Comparison of ENCODE assay signal across 8 mouse cellular contexts in the genomic region with DNA sequence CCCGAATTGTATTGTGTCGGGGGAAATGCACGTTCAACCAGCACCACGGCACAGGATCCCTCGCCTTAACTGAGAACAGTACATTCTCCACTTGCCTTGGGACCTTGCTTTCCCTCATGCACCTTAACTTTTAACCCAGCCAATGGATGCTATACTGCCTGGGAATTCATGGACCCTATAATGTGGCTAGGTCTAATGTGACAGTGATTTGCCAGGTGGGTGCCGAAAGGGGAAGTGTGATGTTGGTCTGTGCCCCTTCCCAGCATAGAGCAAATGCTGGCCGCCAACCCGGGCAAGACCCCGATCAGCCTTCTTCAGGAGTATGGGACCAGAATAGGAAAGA. TPM values are rescaled to one million over a fixed set of nuclear protein-coding genes. Genes with fewer than 3 reads are reported as not detected.
DNase-seq lines count a peak whose midpoint lies in the region; ATAC-seq lines count a peak whose summit lies in the region.

No protein-coding gene starts in this region.

- 16% methylated on average over 9 of the region's 9 CpGs for WGBS in kidney, embryonic 16.5 days
- WGBS in embryonic facial prominence, embryonic 10.5 days, result 20% methylated on average over 9 of the region's 9 CpGs
- WGBS in hindbrain, embryonic 16.5 days, result 9% methylated on average over 9 of the region's 9 CpGs
- 23% methylated on average over 9 of the region's 9 CpGs for WGBS in midbrain, embryonic 15.5 days

- H3K4me1 ChIP-seq in kidney, embryonic 16.5 days (ENCODE audit: insufficient read depth, low read length), result peaks cover 30% of the 10 kb centered on the region
- H3K4me1 ChIP-seq in embryonic facial prominence, embryonic 10.5 days, result peaks cover 42% of the 10 kb centered on the region
- H3K4me1 ChIP-seq in hindbrain, embryonic 16.5 days (ENCODE audit: control insufficient read depth, insufficient read depth, low read depth, low read length), result peaks cover 29% of the 10 kb centered on the region
- H3K4me1 ChIP-seq in midbrain, embryonic 15.5 days, result peaks cover 34% of the 10 kb centered on the region

- H3K27ac ChIP-seq in kidney, embryonic 16.5 days (ENCODE audit: low read length), result peak overlapping the region; percentile 99
- peak overlapping the region; percentile 99 for H3K27ac ChIP-seq in embryonic facial prominence, embryonic 10.5 days (replicated peaks)
- H3K27ac ChIP-seq in hindbrain, embryonic 16.5 days (ENCODE audit: low read depth, low read length), result peak overlapping the region; percentile 100
- peak overlapping the region; percentile 100 for H3K27ac ChIP-seq in midbrain, embryonic 15.5 days

- H3K36me3 ChIP-seq in kidney, embryonic 16.5 days (ENCODE audit: insufficient read depth, low read length), result peaks cover 17% of the 10 kb centered on the region
- peaks cover 37% of the 10 kb centered on the region for H3K36me3 ChIP-seq in embryonic facial prominence, embryonic 10.5 days (replicated peaks)
- peaks cover 12% of the 10 kb centered on the region; the same call in 1 of the 2 replicates for H3K36me3 ChIP-seq in hindbrain, embryonic 16.5 days (ENCODE audit: control insufficient read depth, insufficient read depth, low read length)
- peaks cover 4% of the 10 kb centered on the region; the same call in 1 of the 2 replicates for H3K36me3 ChIP-seq in midbrain, embryonic 15.5 days (replicated peaks)

- H3K4me2 ChIP-seq in kidney, embryonic 16.5 days (replicated peaks; ENCODE audit: low read depth, low read length), result peak overlapping the region; percentile 84
- H3K4me2 ChIP-seq in hindbrain, embryonic 16.5 days (ENCODE audit: low read length), result peak overlapping the region; percentile 66
- peak overlapping the region; percentile 88 for H3K4me2 ChIP-seq in midbrain, embryonic 15.5 days

- no peak for ATAC-seq in kidney, embryonic 16.5 days (ENCODE audit: low FRiP score, low TSS enrichment)
- no peak for ATAC-seq in hindbrain, embryonic 16.5 days
- ATAC-seq in midbrain, embryonic 15.5 days (replicated peaks), result no peak

- no peak for DNase-seq in kidney, adult 8-10 months
- no peak for DNase-seq in embryonic facial prominence, embryonic 10.5 days (ENCODE audit: low spot score)
- no peak for DNase-seq in adrenal gland, postnatal 10 days
- no peak for DNase-seq in testis, postnatal 10 days (ENCODE audit: low spot score)
- DNase-seq in thymus, postnatal 36 days, result no peak

- no peaks in the 10 kb centered on the region for H3K9me3 ChIP-seq in kidney, embryonic 16.5 days (ENCODE audit: low read length)
- no peaks in the 10 kb centered on the region for H3K9me3 ChIP-seq in embryonic facial prominence, embryonic 10.5 days
- no peaks in the 10 kb centered on the region for H3K9me3 ChIP-seq in hindbrain, embryonic 16.5 days (ENCODE audit: control insufficient read depth, low read length)
- no peaks in the 10 kb centered on the region for H3K9me3 ChIP-seq in midbrain, embryonic 15.5 days

- H3K27me3 ChIP-seq in kidney, embryonic 16.5 days (ENCODE audit: insufficient read depth, low read length), result no peaks in the 10 kb centered on the region
- H3K27me3 ChIP-seq in embryonic facial prominence, embryonic 10.5 days (replicated peaks; ENCODE audit: low read depth, poor library complexity, severe bottlenecking), result no peaks in the 10 kb centered on the region
- H3K27me3 ChIP-seq in hindbrain, embryonic 16.5 days (replicated peaks; ENCODE audit: control insufficient read depth, insufficient read depth, low read length), result no peaks in the 10 kb centered on the region
- no peaks in the 10 kb centered on the region for H3K27me3 ChIP-seq in midbrain, embryonic 15.5 days (replicated peaks)

- H3K9ac ChIP-seq in kidney, embryonic 16.5 days (replicated peaks; ENCODE audit: low read length), result peak overlapping the region; percentile 85
- peak overlapping the region; percentile 89 for H3K9ac ChIP-seq in hindbrain, embryonic 16.5 days (ENCODE audit: low read depth, low read length)
- H3K9ac ChIP-seq in midbrain, embryonic 15.5 days, result peak overlapping the region; percentile 83

- H3K4me3 ChIP-seq in kidney, embryonic 16.5 days (ENCODE audit: low read length), result peak overlapping the region; percentile 66
- H3K4me3 ChIP-seq in embryonic facial prominence, embryonic 10.5 days, result peak overlapping the region; percentile 84
- peak overlapping the region; percentile 75 for H3K4me3 ChIP-seq in hindbrain, embryonic 16.5 days (ENCODE audit: low read length)
- peak overlapping the region; percentile 66 for H3K4me3 ChIP-seq in midbrain, embryonic 15.5 days

RNA-seq across cellular contexts. Expression of gene Tarbp2, which starts 0.8 kb away (rescaled TPM):
- 95.6 and 99.3 TPM in 2 replicates for polyA plus RNA-seq in kidney, embryonic 16.5 days (2015; fragmentation: Nextera tagmentation; extraction: Ambion mirVana)
- polyA plus RNA-seq in embryonic facial prominence, embryonic 10.5 days (2016; fragmentation: Nextera tagmentation; extraction: Ambion mirVana), result 140 and 143 TPM in 2 replicates
- 104 and 109 TPM in 2 replicates for polyA plus RNA-seq in hindbrain, embryonic 16.5 days (2015; fragmentation: Nextera tagmentation; extraction: Ambion mirVana)
- polyA plus RNA-seq in midbrain, embryonic 15.5 days (2015; fragmentation: Nextera tagmentation; extraction: Ambion mirVana), result 104 and 108 TPM in 2 replicates
- total RNA-seq in adrenal gland, postnatal 10 days (2021), result 10 to 100 TPM; 36.0 to 43.1 TPM

RNA-seq across cellular contexts. Expression of gene Map3k12, which starts 2.0 kb away (rescaled TPM):
- 17.2 and 19.5 TPM in 2 replicates for polyA plus RNA-seq in kidney, embryonic 16.5 days (2015; fragmentation: Nextera tagmentation; extraction: Ambion mirVana)
- 29.1 and 32.3 TPM in 2 replicates for polyA plus RNA-seq in embryonic facial prominence, embryonic 10.5 days (2016; fragmentation: Nextera tagmentation; extraction: Ambion mirVana)
- 55.7 and 62.4 TPM in 2 replicates for polyA plus RNA-seq in hindbrain, embryonic 16.5 days (2015; fragmentation: Nextera tagmentation; extraction: Ambion mirVana)
- 62.2 and 63.6 TPM in 2 replicates for polyA plus RNA-seq in midbrain, embryonic 15.5 days (2015; fragmentation: Nextera tagmentation; extraction: Ambion mirVana)
- total RNA-seq in adrenal gland, postnatal 10 days (2021), result 10 to 100 TPM in 1 of 2 experiments, 1 to 10 TPM in 1; 7.7 to 11.2 TPM

RNA-seq across cellular contexts. Expression of gene Npff, which starts 5.9 kb away (rescaled TPM):
- polyA plus RNA-seq in kidney, embryonic 16.5 days (2015; fragmentation: Nextera tagmentation; extraction: Ambion mirVana), result 2.0 and 2.9 TPM in 2 replicates
- polyA plus RNA-seq in embryonic facial prominence, embryonic 10.5 days (2016; fragmentation: Nextera tagmentation; extraction: Ambion mirVana), result 1.8 and 2.8 TPM in 2 replicates
- polyA plus RNA-seq in hindbrain, embryonic 16.5 days (2015; fragmentation: Nextera tagmentation; extraction: Ambion mirVana), result 4.1 and 5.0 TPM in 2 replicates
- polyA plus RNA-seq in midbrain, embryonic 15.5 days (2015; fragmentation: Nextera tagmentation; extraction: Ambion mirVana), result 1.8 and 2.4 TPM in 2 replicates
- total RNA-seq in adrenal gland, postnatal 10 days (2021), result 1 to 10 TPM; 2.5 to 5.9 TPM

RNA-seq across cellular contexts. Expression of gene Gm10337, which starts 15.3 kb away (rescaled TPM):
- 6.7 TPM in 1 of 2 replicates, not detected in the other for polyA plus RNA-seq in kidney, embryonic 16.5 days (2015; fragmentation: Nextera tagmentation; extraction: Ambion mirVana)
- polyA plus RNA-seq in embryonic facial prominence, embryonic 10.5 days (2016; fragmentation: Nextera tagmentation; extraction: Ambion mirVana), result 7.6 TPM in 1 of 2 replicates, not detected in the other
- 8.1 and 21.8 TPM in 2 replicates for polyA plus RNA-seq in hindbrain, embryonic 16.5 days (2015; fragmentation: Nextera tagmentation; extraction: Ambion mirVana)
- polyA plus RNA-seq in midbrain, embryonic 15.5 days (2015; fragmentation: Nextera tagmentation; extraction: Ambion mirVana), result 13.8 and 16.1 TPM in 2 replicates
- 1 to 10 TPM; 3.7 to 4.1 TPM for total RNA-seq in adrenal gland, postnatal 10 days (2021)

RNA-seq across cellular contexts. Expression of gene Pcbp2, which starts 48.5 kb away (rescaled TPM):
- polyA plus RNA-seq in kidney, embryonic 16.5 days (2015; fragmentation: Nextera tagmentation; extraction: Ambion mirVana), result 209 and 212 TPM in 2 replicates
- 206 and 217 TPM in 2 replicates for polyA plus RNA-seq in embryonic facial prominence, embryonic 10.5 days (2016; fragmentation: Nextera tagmentation; extraction: Ambion mirVana)
- 120 TPM in 2 replicates for polyA plus RNA-seq in hindbrain, embryonic 16.5 days (2015; fragmentation: Nextera tagmentation; extraction: Ambion mirVana)
- polyA plus RNA-seq in midbrain, embryonic 15.5 days (2015; fragmentation: Nextera tagmentation; extraction: Ambion mirVana), result 123 and 126 TPM in 2 replicates
- total RNA-seq in adrenal gland, postnatal 10 days (2021), result 100 to 1,000 TPM; 703 to 724 TPM
